Mouse (Mus musculus): ENCODE measurements around the gene Ear14.

GRCm38 (mm10) chr14:51156736-51157068 is 46.5 kb upstream of the Ear14 start:
- no peak for TF ChIP-seq CTCF (IDR thresholded peaks at IDR 0.05; ENCODE audit: control insufficient read depth, insufficient read depth, insufficient read length)
- no peak for TF ChIP-seq USF1 (IDR thresholded peaks at IDR 0.05; ENCODE audit: low read depth)
- TF ChIP-seq MYOG (IDR thresholded peaks at IDR 0.05; ENCODE audit: control insufficient read depth, extremely low read depth, insufficient read length): no peak
- no peak for TF ChIP-seq MYOD1 (IDR thresholded peaks at IDR 0.05; ENCODE audit: control insufficient read depth, insufficient read length, low read depth)
- no peak for TF ChIP-seq MAX (IDR thresholded peaks at IDR 0.05)
